Mouse (Mus musculus) adrenal gland (tissue): ENCODE data around the gene Trpm8.

Experiments
- intact Hi-C: fragments of 180-260 bp; cut with DNase I; formaldehyde crosslinking; loops from one replicate; pipeline ENCODE4 v1.15.1; 2025

Gene Trpm8

GRCm38 (mm10) chr1:88348496-88349005 lies 71.1 kb downstream of the Trpm8 start:
- intact Hi-C loops: no loop called here

- intact Hi-C loops: no loop called here
These were observed 73.3 kb downstream of the Trpm8 start for GRCm38 (mm10) chr1:88350761-88351160.

GRCm38 (mm10) chr1:88355025-88355424 lies 77.6 kb downstream of the Trpm8 start:
- intact Hi-C loops: loop anchor here (5.0 kb wide), 2 partner anchors 352 to 387 kb away; no protein-coding TSS in a partner anchor

GRCm38 (mm10) chr1:88355681-88356080 lies 78.2 kb downstream of the Trpm8 start:
- intact Hi-C loops: loop anchor here (5.0 kb wide), 2 partner anchors 352 to 387 kb away; no protein-coding TSS in a partner anchor

- intact Hi-C loops: loop anchor here (5.0 kb wide), 2 partner anchors 351 to 386 kb away; no protein-coding TSS in a partner anchor
These were observed 79.2 kb downstream of the Trpm8 start for GRCm38 (mm10) chr1:88356616-88357015.

GRCm38 (mm10) chr1:88357458-88358090 lies 80.1 kb downstream of the Trpm8 start:
- intact Hi-C loops: loop anchor here (5.0 kb wide), 2 partner anchors 350 to 385 kb away; no protein-coding TSS in a partner anchor

GRCm38 (mm10) chr1:88358102-88358654 lies 80.7 kb downstream of the Trpm8 start:
- intact Hi-C loops: loop anchor here (5.0 kb wide), 2 partner anchors 349 to 384 kb away; no protein-coding TSS in a partner anchor

- intact Hi-C loops: no loop called here
These were observed 83.6 kb downstream of the Trpm8 start for GRCm38 (mm10) chr1:88361085-88361484.

- intact Hi-C loops: no loop called here
These were observed 89.6 kb downstream of the Trpm8 start for GRCm38 (mm10) chr1:88366881-88367644.

- intact Hi-C loops: no loop called here
These were observed 101.0 kb downstream of the Trpm8 start for GRCm38 (mm10) chr1:88378446-88378845.

GRCm38 (mm10) chr1:88391632-88392031 lies 114.2 kb downstream of the Trpm8 start:
- intact Hi-C loops: no loop called here

- intact Hi-C loops: no loop called here
These were observed 115.9 kb downstream of the Trpm8 start for GRCm38 (mm10) chr1:88393321-88393720.

GRCm38 (mm10) chr1:88403378-88403777 lies 125.9 kb downstream of the Trpm8 start:
- intact Hi-C loops: no loop called here

GRCm38 (mm10) chr1:88406078-88406806 lies 128.8 kb downstream of the Trpm8 start:
- intact Hi-C loops: no loop called here

- intact Hi-C loops: no loop called here
These were observed 129.3 kb downstream of the Trpm8 start, which contains the start of gene Spp2 for GRCm38 (mm10) chr1:88406807-88407198. Gene Spp2 (plus strand): TSS chr1:88406961.

- intact Hi-C loops: no loop called here
These were observed 130.9 kb downstream of the Trpm8 start for GRCm38 (mm10) chr1:88408340-88408739.

GRCm38 (mm10) chr1:88412013-88412412 lies 134.6 kb downstream of the Trpm8 start:
- intact Hi-C loops: no loop called here

GRCm38 (mm10) chr1:88418943-88419342 lies 141.5 kb downstream of the Trpm8 start:
- intact Hi-C loops: no loop called here

- intact Hi-C loops: loop anchor here (5.0 kb wide), 2 partner anchors 285 to 320 kb away; no protein-coding TSS in a partner anchor
These were observed 144.6 kb downstream of the Trpm8 start for GRCm38 (mm10) chr1:88422045-88422444.

GRCm38 (mm10) chr1:88422846-88423395 lies 145.5 kb downstream of the Trpm8 start:
- intact Hi-C loops: loop anchor here (5.0 kb wide), 2 partner anchors 284 to 319 kb away; no protein-coding TSS in a partner anchor
